Mouse (Mus musculus): ENCODE data around the gene Olfr655. TPM values are rescaled to one million over a fixed set of nuclear protein-coding genes. Genes with fewer than 3 reads are reported as not detected.

The Olfr655 gene
- polyA plus RNA-seq (2015; fragmentation: Nextera tagmentation; extraction: Ambion mirVana), result not detected in 2 replicates

DNA sequence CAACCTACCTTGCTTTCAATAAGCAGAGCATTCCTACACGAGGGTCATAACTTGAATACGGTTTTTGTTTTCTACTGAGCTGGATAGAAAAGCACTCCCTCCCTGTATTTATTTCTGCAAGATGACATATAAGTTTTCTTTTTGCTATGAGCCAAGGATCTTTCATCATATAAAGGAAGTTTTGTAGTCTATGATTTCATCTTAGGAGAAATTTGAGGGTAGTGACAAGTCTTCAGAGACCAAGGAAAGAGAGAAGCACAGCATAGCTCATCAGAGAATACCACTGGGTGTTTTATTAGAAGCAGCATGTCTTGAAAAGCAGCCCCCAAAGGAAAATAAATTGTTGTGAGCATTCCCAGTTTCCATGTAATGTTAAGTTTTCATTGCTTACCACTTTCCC, at the start of gene Olfr655:
TSS of gene Olfr655 (minus strand) at position 101 of the 400 bp plus-strand sequence.
- WGBS, result 81% methylated on average over 2 of the region's 2 CpGs
- H3K27ac ChIP-seq (ENCODE audit: low read length), result no peak within 1 kb of the TSS
- H3K9ac ChIP-seq (replicated peaks; ENCODE audit: low read depth, low read length), result no peak within 1 kb of the TSS
- H3K9me3 ChIP-seq (ENCODE audit: control insufficient read depth, low read length), result no peaks in the 10 kb centered on the region
- no peak within 1 kb of the TSS for H3K4me2 ChIP-seq (ENCODE audit: low read length)
- ATAC-seq, result no peak
- H3K4me1 ChIP-seq (replicated peaks; ENCODE audit: control insufficient read depth, insufficient read depth, low read length), result no peaks in the 10 kb centered on the region
- H3K36me3 ChIP-seq (ENCODE audit: control insufficient read depth, insufficient read depth), result no peaks in the 10 kb centered on the region
- no peak within 1 kb of the TSS for H3K4me3 ChIP-seq (replicated peaks; ENCODE audit: low read length)
- no peaks in the 10 kb centered on the region for H3K27me3 ChIP-seq (replicated peaks; ENCODE audit: control insufficient read depth, insufficient read depth, low read length)

DNA sequence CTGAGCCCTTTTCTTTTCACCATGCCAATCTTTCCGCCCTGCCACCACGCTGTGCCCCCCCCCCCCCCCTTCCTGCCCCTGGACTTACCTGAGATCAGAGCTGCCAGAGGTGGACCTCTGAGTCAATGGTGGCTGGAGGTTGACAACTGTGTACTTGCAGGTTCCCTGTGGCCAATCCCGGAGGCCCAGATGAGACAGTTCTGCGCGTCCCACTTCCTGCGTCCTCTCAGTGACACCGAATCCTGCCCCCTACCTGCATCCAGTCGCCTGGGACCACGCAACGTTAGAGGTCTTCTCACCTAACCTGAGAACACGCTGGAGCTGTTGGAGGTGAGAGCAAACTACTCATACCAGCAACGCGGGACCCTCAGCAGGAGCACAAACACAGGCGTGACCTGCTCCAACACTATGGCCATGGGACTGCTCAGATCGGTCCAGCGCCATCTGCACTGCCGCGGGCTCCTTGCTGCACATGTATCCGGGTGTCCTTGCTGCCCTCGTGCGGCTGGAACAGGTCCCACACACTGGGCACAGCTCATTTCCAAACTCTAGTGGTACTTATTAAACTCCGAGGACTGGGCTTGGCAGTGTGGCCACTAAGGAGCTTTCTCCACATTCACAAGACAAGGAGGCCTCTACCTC, 45.4 kb upstream of the Olfr655 start, which contains the start of gene Olfr658:
TSS of gene Olfr658 (minus strand) at position 465 of the 642 bp plus-strand sequence.
- WGBS, result 26% methylated on average over 21 of the region's 22 CpGs
- Histone ChIP-seq H3K27me3 (replicated peaks; ENCODE audit: control insufficient read depth, insufficient read depth, low read length) (no peaks in the 10 kb centered on the region), H3K27ac (ENCODE audit: low read length) (no peak within 1 kb of the TSS), H3K9ac (replicated peaks; ENCODE audit: low read depth, low read length) (no peak within 1 kb of the TSS; the same call in 1 of the 2 replicates), H3K36me3 (ENCODE audit: control insufficient read depth, insufficient read depth) (no peaks in the 10 kb centered on the region), H3K4me1 (replicated peaks; ENCODE audit: control insufficient read depth, insufficient read depth, low read length) (no peaks in the 10 kb centered on the region), H3K9me3 (ENCODE audit: control insufficient read depth, low read length) (no peaks in the 10 kb centered on the region), H3K4me3 (replicated peaks; ENCODE audit: low read length) (peak within 1 kb of the TSS; percentile 30), H3K4me2 (ENCODE audit: low read length) (peak within 1 kb of the TSS; percentile 49)
- peak; percentile 88 for ATAC-seq

DNA sequence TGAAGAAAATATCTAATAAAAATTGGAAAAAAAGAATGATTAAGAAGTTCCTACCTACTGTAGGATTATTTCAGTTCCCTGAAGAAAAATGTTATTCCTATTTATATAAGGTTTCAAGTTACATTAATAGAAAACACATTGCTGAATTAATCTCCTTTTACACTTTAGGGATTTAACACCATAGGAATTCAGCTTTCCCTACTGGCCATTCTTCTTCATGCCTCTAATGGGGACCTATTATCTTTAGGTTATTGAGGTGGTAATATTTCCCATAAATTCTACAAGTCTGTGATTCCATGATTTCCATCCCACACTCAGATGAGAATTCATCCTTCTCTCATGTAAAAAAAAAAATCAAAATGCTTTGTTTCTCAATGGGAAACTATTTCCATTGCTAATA, 22.9 kb upstream of the Olfr655 start, which contains the start of gene Olfr657:
TSS of gene Olfr657 (plus strand) at position 301 of the 400 bp plus-strand sequence.
- Histone ChIP-seq H3K4me2 (ENCODE audit: low read length) (no peak within 1 kb of the TSS), H3K9me3 (ENCODE audit: control insufficient read depth, low read length) (no peaks in the 10 kb centered on the region), H3K36me3 (ENCODE audit: control insufficient read depth, insufficient read depth) (no peaks in the 10 kb centered on the region), H3K27ac (ENCODE audit: low read length) (no peak within 1 kb of the TSS), H3K4me3 (replicated peaks; ENCODE audit: low read length) (no peak within 1 kb of the TSS), H3K4me1 (replicated peaks; ENCODE audit: control insufficient read depth, insufficient read depth, low read length) (no peaks in the 10 kb centered on the region), H3K9ac (replicated peaks; ENCODE audit: low read depth, low read length) (no peak within 1 kb of the TSS), H3K27me3 (replicated peaks; ENCODE audit: control insufficient read depth, insufficient read depth, low read length) (no peaks in the 10 kb centered on the region)
- no peak for ATAC-seq

DNA sequence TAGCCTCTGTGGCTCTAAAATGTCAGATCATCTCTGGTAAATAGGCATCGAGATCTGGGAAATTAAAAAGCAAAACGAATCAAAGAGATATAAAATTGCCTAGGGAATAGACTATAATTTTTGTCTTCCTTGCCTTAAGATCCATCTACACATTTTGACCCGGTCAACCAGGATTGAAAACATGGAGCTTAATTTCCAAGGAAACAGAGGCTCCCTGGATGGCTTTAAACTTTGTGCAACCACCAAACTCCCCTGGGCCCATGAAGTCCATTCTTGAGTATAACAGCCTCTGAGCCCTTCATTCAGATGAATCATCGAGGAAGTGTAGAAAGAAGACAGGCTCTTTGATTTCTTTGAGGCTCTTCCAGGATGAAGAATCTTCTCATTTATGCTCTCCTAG, 12.1 kb upstream of the Olfr655 start, which contains the start of gene Olfr656:
TSS of gene Olfr656 (plus strand) at position 301 of the 400 bp plus-strand sequence.
- H3K9me3 ChIP-seq (ENCODE audit: control insufficient read depth, low read length), result no peaks in the 10 kb centered on the region
- no peak within 1 kb of the TSS for H3K9ac ChIP-seq (replicated peaks; ENCODE audit: low read depth, low read length)
- H3K4me3 ChIP-seq (replicated peaks; ENCODE audit: low read length), result no peak within 1 kb of the TSS
- H3K27me3 ChIP-seq (replicated peaks; ENCODE audit: control insufficient read depth, insufficient read depth, low read length), result no peaks in the 10 kb centered on the region
- no peaks in the 10 kb centered on the region for H3K36me3 ChIP-seq (ENCODE audit: control insufficient read depth, insufficient read depth)
- ATAC-seq, result no peak
- H3K4me2 ChIP-seq (ENCODE audit: low read length), result no peak within 1 kb of the TSS
- no peak within 1 kb of the TSS for H3K27ac ChIP-seq (ENCODE audit: low read length)
- WGBS, result 78% methylated on average over 4 of the region's 4 CpGs
- no peaks in the 10 kb centered on the region for H3K4me1 ChIP-seq (replicated peaks; ENCODE audit: control insufficient read depth, insufficient read depth, low read length)

- no peak for ATAC-seq
- H3K9me3 ChIP-seq (ENCODE audit: control insufficient read depth, low read length), result no peaks in the 10 kb centered on the region
- H3K9ac ChIP-seq (replicated peaks; ENCODE audit: low read depth, low read length), result no peak overlapping the region
- H3K27ac ChIP-seq (ENCODE audit: low read length), result no peak overlapping the region
- no peaks in the 10 kb centered on the region for H3K27me3 ChIP-seq (replicated peaks; ENCODE audit: control insufficient read depth, insufficient read depth, low read length)
- no peaks in the 10 kb centered on the region for H3K4me1 ChIP-seq (replicated peaks; ENCODE audit: control insufficient read depth, insufficient read depth, low read length)
- no peak overlapping the region for H3K4me3 ChIP-seq (replicated peaks; ENCODE audit: low read length)
- H3K36me3 ChIP-seq (ENCODE audit: control insufficient read depth, insufficient read depth), result no peaks in the 10 kb centered on the region
- no peak overlapping the region for H3K4me2 ChIP-seq (ENCODE audit: low read length)
These were observed 3.1 kb upstream of the Olfr655 start for GRCm38 (mm10) chr7:104604727-104605126.

- H3K27me3 ChIP-seq (replicated peaks; ENCODE audit: control insufficient read depth, insufficient read depth, low read length), result no peaks in the 10 kb centered on the region
- no peak overlapping the region for H3K9ac ChIP-seq (replicated peaks; ENCODE audit: low read depth, low read length)
- H3K27ac ChIP-seq (ENCODE audit: low read length), result no peak overlapping the region
- ATAC-seq, result no peak
- no peaks in the 10 kb centered on the region for H3K9me3 ChIP-seq (ENCODE audit: control insufficient read depth, low read length)
- 4% methylated on average over 3 of the region's 3 CpGs for WGBS
- no peak overlapping the region for H3K4me2 ChIP-seq (ENCODE audit: low read length)
- H3K36me3 ChIP-seq (ENCODE audit: control insufficient read depth, insufficient read depth), result no peaks in the 10 kb centered on the region
- H3K4me3 ChIP-seq (replicated peaks; ENCODE audit: low read length), result no peak overlapping the region
- H3K4me1 ChIP-seq (replicated peaks; ENCODE audit: control insufficient read depth, insufficient read depth, low read length), result no peaks in the 10 kb centered on the region
These were observed 1.6 kb upstream of the Olfr655 start for GRCm38 (mm10) chr7:104603173-104603572.

DNA sequence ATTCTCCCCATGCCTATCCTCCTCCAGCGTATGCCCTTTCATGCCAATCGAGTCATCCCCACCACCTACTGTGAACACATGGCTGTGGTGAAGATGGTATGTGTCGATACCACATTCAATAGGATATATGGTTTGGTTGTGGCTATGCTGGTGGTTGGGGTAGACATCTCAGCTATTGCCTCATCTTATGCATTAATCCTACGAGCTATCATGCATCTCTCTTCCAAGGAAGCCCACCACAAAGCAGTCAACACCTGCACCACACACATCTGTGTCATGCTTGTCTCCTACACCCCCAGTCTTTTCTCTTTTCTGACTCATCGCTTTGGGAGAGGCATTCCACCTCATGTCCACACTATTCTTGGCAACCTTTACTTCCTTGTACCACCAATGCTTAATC, 13.3 kb downstream of the Olfr655 start:
- H3K4me3 ChIP-seq (replicated peaks; ENCODE audit: low read length), result no peak overlapping the region
- ATAC-seq, result no peak
- H3K27me3 ChIP-seq (replicated peaks; ENCODE audit: control insufficient read depth, insufficient read depth, low read length), result no peaks in the 10 kb centered on the region
- no peaks in the 10 kb centered on the region for H3K9me3 ChIP-seq (ENCODE audit: control insufficient read depth, low read length)
- 89% methylated on average over 5 of the region's 5 CpGs for WGBS
- H3K9ac ChIP-seq (replicated peaks; ENCODE audit: low read depth, low read length), result no peak overlapping the region
- no peak overlapping the region for H3K4me2 ChIP-seq (ENCODE audit: low read length)
- no peak overlapping the region for H3K27ac ChIP-seq (ENCODE audit: low read length)
- H3K4me1 ChIP-seq (replicated peaks; ENCODE audit: control insufficient read depth, insufficient read depth, low read length), result no peaks in the 10 kb centered on the region
- no peaks in the 10 kb centered on the region for H3K36me3 ChIP-seq (ENCODE audit: control insufficient read depth, insufficient read depth)

DNA sequence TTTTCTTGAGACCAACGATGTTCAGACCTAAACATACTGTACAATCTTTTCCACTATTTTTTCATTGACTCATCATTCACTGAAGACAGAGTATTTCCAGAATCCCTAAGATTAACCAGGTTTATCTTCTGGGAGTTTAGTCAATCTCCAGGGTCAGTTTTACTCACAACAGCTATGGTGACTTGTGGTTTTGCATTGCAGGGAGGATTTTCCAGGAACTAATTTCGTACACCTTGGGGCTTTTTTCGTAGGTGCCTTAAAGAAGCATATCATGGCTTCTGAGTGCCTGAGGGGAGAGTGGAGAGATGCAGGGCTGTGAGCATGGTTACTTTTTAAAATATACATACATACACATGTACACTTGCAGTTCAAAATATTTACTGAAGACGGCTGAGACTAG, 14.9 kb downstream of the Olfr655 start, which contains the start of gene Olfr654:
TSS of gene Olfr654 (plus strand) at position 301 of the 400 bp plus-strand sequence.
- WGBS, result 92% methylated on average over 4 of the region's 4 CpGs
- Histone ChIP-seq H3K27ac (ENCODE audit: low read length) (no peak within 1 kb of the TSS), H3K4me1 (replicated peaks; ENCODE audit: control insufficient read depth, insufficient read depth, low read length) (no peaks in the 10 kb centered on the region), H3K27me3 (replicated peaks; ENCODE audit: control insufficient read depth, insufficient read depth, low read length) (no peaks in the 10 kb centered on the region), H3K4me3 (replicated peaks; ENCODE audit: low read length) (no peak within 1 kb of the TSS), H3K36me3 (ENCODE audit: control insufficient read depth, insufficient read depth) (no peaks in the 10 kb centered on the region), H3K9ac (replicated peaks; ENCODE audit: low read depth, low read length) (no peak within 1 kb of the TSS), H3K4me2 (ENCODE audit: low read length) (no peak within 1 kb of the TSS), H3K9me3 (ENCODE audit: control insufficient read depth, low read length) (no peaks in the 10 kb centered on the region)
- no peak for ATAC-seq

DNA sequence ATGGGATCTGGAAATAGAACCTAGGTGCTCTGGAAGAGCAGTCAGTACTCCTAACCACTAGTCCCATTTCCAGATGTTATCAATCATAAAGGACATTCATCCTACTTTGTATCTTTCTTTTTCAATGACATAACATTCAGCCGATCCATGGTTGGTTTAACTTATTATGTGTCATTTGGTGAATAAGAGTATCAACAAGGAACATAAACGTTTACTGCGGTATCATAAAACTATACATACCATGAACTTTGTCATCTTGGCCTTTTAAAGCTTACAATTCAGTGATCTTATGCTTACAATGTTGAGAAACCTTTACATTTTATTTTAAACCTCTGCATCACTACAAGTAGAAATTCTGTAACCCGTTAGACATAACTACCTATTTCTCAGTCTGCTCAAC, 20.1 kb downstream of the Olfr655 start:
- Histone ChIP-seq H3K9ac (replicated peaks; ENCODE audit: low read depth, low read length) (no peak overlapping the region), H3K4me2 (ENCODE audit: low read length) (no peak overlapping the region), H3K27me3 (replicated peaks; ENCODE audit: control insufficient read depth, insufficient read depth, low read length) (no peaks in the 10 kb centered on the region), H3K9me3 (ENCODE audit: control insufficient read depth, low read length) (no peaks in the 10 kb centered on the region), H3K4me3 (replicated peaks; ENCODE audit: low read length) (no peak overlapping the region), H3K4me1 (replicated peaks; ENCODE audit: control insufficient read depth, insufficient read depth, low read length) (no peaks in the 10 kb centered on the region), H3K27ac (ENCODE audit: low read length) (no peak overlapping the region), H3K36me3 (ENCODE audit: control insufficient read depth, insufficient read depth) (no peaks in the 10 kb centered on the region)
- 92% methylated on average over 4 of the region's 4 CpGs for WGBS
- no peak for ATAC-seq

Data from forebrain, embryonic 16.5 days (tissue).